Mouse (Mus musculus) midbrain, postnatal 0 days (tissue): ENCODE results near the gene Alyref. TPM values are rescaled to one million over a fixed set of nuclear protein-coding genes. Genes with fewer than 3 reads are reported as not detected.

Experiments used
- ATAC-seq: fragments of 200-750 bp; cut with Nextera tagmentation; 2 replicates; pipeline ENCODE4 v1.8.0; 2017; ENCODE audit warnings: moderate number of reproducible peaks, mild to moderate bottlenecking, moderate TSS enrichment, moderate library complexity; ENCODE audit not compliant: low FRiP score
- DNase-seq: peaks from one replicate; pipeline ENCODE4 v3.0.0-alpha.2; 2015; ENCODE audit warnings: low spot score
- H3K27ac ChIP-seq: fragments of 300-500 bp; sonication (generic); 2 replicates; pipeline ENCODE4 v1.5.1; 2014; ENCODE audit warnings: low read depth, mild to moderate bottlenecking, low read length, mixed read lengths
- H3K27me3 ChIP-seq: fragments of 300-500 bp; sonication (generic); 2 replicates; pipeline ENCODE4 v1.6.1; 2014; ENCODE audit warnings: low read length, control low read depth, mixed read lengths; ENCODE audit not compliant: insufficient read depth
- H3K36me3 ChIP-seq: fragments of 300-500 bp; sonication (generic); 2 replicates; pipeline ENCODE4 v1.6.1; 2014; ENCODE audit warnings: low read length, control low read depth, mixed read lengths; ENCODE audit not compliant: insufficient read depth
- H3K4me1 ChIP-seq: fragments of 300-500 bp; sonication (generic); 2 replicates; pipeline ENCODE4 v1.6.1; 2014; ENCODE audit warnings: mild to moderate bottlenecking, control low read depth, antibody characterized with exemption, low read length, mixed read lengths; ENCODE audit not compliant: insufficient read depth
- H3K4me2 ChIP-seq: fragments of 300-500 bp; sonication (generic); 2 replicates; pipeline ENCODE4 v1.6.1; 2014; ENCODE audit warnings: low read depth, mild to moderate bottlenecking, low read length, mixed read lengths; ENCODE audit not compliant: poor library complexity, severe bottlenecking
- H3K4me3 ChIP-seq: fragments of 300-500 bp; sonication (generic); 2 replicates; pipeline ENCODE4 v1.5.1; 2014; ENCODE audit warnings: low read depth, mild to moderate bottlenecking, low read length, moderate library complexity
- H3K9ac ChIP-seq: fragments of 300-500 bp; sonication (generic); replicated peaks from 2 replicates; pipeline ENCODE4 v1.6.1; 2014; ENCODE audit warnings: mild to moderate bottlenecking, low read length, moderate library complexity, mixed read lengths; ENCODE audit not compliant: poor library complexity, severe bottlenecking
- H3K9me3 ChIP-seq: fragments of 300-500 bp; sonication (generic); 2 replicates; pipeline ENCODE4 v1.6.1; 2016; ENCODE audit warnings: low read length, control low read depth
- CTCF ChIP-seq: IDR thresholded peaks from 2 replicates; pipeline ENCODE4 v1.5.1; 2016; ENCODE audit warnings: antibody characterized with exemption, mild to moderate bottlenecking
- WGBS: fragments of 180-500 bp; shearing (Covaris S2); extraction: QIAGEN DNeasy Blood & Tissue Kit; methylation state at CpG from one replicate; pipeline ENCODE4 v1.1.7; 2014; 5-methylcytosine and 5-hydroxymethylcytosine counted together
- polyA plus RNA-seq: library from polyadenylated mRNA; unstranded; fragments of >200 nt; fragmentation: Nextera tagmentation; extraction: Ambion mirVana; gene quantifications from 2 replicates; pipeline ENCODE4 v1.2.1, GENCODE M21; 2015
- total RNA-seq: library from RNA; depleted of rRNA; stranded (reverse); fragments of >200 nt; gene quantifications from 2 replicates; pipeline ENCODE4 v1.2.3, GENCODE M21; 2014

Gene Alyref
- total and polyA plus RNA-seq, 2 experiments from 2014 or later, result 86.9 to 145 TPM

GRCm38 (mm10) chr11:120641255-120641654 lies 43.1 kb upstream of the Alyref start:
- WGBS, result 70% methylated on average over 9 of the region's 9 CpGs
- no peaks in the 10 kb centered on the region for H3K4me1 ChIP-seq
- no peak overlapping the region for H3K4me3 ChIP-seq
- H3K9ac ChIP-seq, result no peak overlapping the region
- ATAC-seq, result no peak
- TF ChIP-seq CTCF, result no peak
- no peak overlapping the region for H3K27ac ChIP-seq
- H3K36me3 ChIP-seq, result no peaks in the 10 kb centered on the region
- H3K27me3 ChIP-seq, result no peaks in the 10 kb centered on the region
- H3K4me2 ChIP-seq, result no peak overlapping the region
- DNase-seq, result no peak
- H3K9me3 ChIP-seq, result no peaks in the 10 kb centered on the region

DNA sequence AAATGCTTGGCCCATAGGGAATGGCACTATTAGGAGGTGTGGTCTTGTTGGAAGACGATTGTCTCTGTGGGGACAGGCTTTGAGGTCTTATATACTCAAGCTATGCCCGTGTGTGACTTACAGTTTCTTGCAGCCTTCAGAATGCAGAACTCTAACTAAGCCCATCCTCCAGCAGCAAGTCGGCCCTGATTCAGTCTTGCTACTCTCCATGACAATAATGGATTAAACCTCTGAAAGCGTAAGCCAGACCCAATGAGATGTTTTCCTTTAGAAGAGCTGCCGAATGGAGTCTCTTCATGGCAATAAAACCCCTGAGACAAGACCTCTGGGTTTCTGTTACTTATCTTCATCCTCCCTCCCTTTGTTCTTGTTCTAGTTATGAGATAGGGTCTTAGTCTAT lies 36.6 kb upstream of the Alyref start:
- TF ChIP-seq CTCF, result no peak

DNA sequence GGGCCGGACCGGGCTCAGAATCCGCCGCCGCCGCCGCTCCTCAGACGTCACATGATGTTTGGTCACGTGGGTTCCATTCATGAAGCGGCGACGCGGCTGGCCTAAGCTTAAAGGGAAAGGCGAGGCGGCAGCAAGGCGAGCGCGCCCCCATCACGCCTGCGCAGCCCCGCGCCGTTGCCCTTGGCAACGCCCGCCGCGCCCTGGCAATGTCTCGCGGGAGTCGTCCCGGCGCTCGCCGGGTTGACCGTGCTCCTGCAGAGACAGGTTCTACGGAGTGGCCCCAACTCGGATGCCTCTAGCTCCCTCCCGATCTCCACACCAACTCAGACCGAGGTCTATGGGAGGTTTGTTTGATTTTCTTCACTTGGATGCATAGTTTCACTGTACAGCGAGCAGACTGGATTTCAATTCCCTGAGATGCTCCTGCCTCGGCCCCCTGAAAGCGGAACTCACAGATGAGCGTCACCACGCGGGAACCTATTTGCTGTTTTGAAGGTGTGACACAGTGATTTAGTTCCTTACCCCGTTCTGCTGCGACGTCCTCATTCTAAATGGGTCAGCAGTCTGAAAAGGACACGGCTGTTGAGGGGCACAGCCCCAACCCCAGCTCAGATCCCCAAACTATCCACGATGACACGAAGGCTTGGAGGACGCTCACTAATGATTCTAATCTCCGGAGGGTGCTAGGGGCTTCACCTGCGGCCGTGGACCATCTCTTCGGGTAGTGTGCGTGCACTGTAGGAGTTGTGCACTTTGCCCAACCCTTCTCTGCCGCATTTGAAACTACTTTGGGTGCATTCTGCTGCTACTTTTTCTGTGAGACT lies 35.6 kb upstream of the Alyref start, which contains the start of gene Mafg:
TSS of gene Mafg (minus strand) at position 81 of the 824 bp plus-strand sequence.
- Histone ChIP-seq H3K36me3 (peaks cover 14% of the 10 kb centered on the region), H3K9me3 (no peaks in the 10 kb centered on the region), H3K9ac (peak within 1 kb of the TSS; percentile 83), H3K27me3 (no peaks in the 10 kb centered on the region), H3K4me1 (peaks cover 5% of the 10 kb centered on the region), H3K4me2 (peak within 1 kb of the TSS; percentile 96), H3K4me3 (peak within 1 kb of the TSS; percentile 89), H3K27ac (peak within 1 kb of the TSS; percentile 91)
- no peak for TF ChIP-seq CTCF
- WGBS, result 10% methylated on average over 58 of the region's 58 CpGs
- DNase-seq (peak; percentile 98), ATAC-seq (peak; percentile 90)

More for the DNA sequence above, 36.6 kb upstream of the Alyref start:
- Histone ChIP-seq H3K27ac (no peak overlapping the region), H3K4me3 (no peak overlapping the region), H3K9ac (no peak overlapping the region), H3K4me1 (peaks cover 5% of the 10 kb centered on the region), H3K4me2 (no peak overlapping the region), H3K27me3 (no peaks in the 10 kb centered on the region), H3K36me3 (peaks cover 3% of the 10 kb centered on the region; the same call in 1 of the 2 replicates), H3K9me3 (no peaks in the 10 kb centered on the region)
- ATAC-seq (no peak), DNase-seq (no peak)
- 55% methylated on average over 5 of the region's 5 CpGs for WGBS

DNA sequence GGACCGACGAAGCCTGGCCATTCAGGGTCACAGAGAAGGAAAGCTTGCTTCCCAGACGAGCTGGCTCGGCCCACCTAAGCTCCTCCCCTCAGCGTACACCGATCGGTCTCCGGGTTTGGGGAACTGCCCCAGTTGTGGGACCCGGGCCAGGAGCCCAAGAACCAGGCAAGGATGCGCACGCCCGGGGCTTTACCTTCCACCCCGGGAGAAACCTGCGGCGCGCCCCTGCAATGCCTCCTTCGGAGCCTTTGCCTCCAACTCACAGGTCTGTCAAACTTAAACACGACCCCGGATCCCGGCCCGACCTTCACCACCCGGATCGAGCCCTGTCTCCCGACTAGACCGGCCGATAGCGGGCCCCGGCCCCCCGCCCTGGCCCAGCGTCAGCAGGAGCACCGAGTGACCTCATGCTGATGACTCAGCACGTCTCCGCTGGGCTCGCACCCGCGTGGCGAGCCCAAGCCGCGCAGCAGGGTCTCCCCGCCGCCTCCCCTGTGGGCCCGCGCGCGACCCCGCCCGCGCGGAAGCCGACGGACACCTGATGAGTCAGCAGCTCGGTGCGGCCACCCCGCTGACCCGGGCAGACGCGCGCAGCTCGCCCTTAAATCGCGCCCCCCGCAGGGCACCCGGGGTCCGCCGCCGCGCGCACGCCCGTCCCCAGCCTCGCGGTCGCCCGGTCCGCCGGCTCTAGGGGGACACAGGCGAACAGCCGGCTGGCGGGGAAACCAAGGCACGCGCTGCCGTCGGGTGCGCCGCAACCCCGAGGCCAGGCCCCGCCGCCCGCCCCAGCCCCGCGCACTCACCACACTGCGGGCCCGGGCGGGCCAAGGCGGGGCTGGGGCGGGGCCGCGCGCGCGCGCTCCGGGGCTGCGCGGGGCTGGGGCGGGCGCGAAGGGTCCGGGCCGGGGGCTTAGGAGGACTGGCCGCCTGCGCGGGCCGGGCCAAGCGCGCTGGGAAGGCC lies 34.7 kb upstream of the Alyref start:
- H3K27ac ChIP-seq, result peak overlapping the region; percentile 91
- no peaks in the 10 kb centered on the region for H3K27me3 ChIP-seq
- H3K4me2 ChIP-seq, result peak overlapping the region; percentile 96
- TF ChIP-seq CTCF, result no peak
- peaks cover 5% of the 10 kb centered on the region for H3K4me1 ChIP-seq
- H3K36me3 ChIP-seq, result peaks cover 17% of the 10 kb centered on the region
- H3K9me3 ChIP-seq, result no peaks in the 10 kb centered on the region
- peak; percentile 79 for ATAC-seq
- peak overlapping the region; percentile 89 for H3K4me3 ChIP-seq
- under 1% methylated on average over 96 of the region's 116 CpGs for WGBS
- peak; percentile 64 for DNase-seq
- peak overlapping the region; percentile 83 for H3K9ac ChIP-seq

- Histone ChIP-seq H3K27ac (peak overlapping the region; percentile 91; the same call in 1 of the 2 replicates), H3K4me1 (peaks cover 5% of the 10 kb centered on the region), H3K4me3 (peak overlapping the region; percentile 89), H3K9ac (peak overlapping the region; percentile 83), H3K9me3 (no peaks in the 10 kb centered on the region), H3K4me2 (peak overlapping the region; percentile 96), H3K27me3 (no peaks in the 10 kb centered on the region), H3K36me3 (peaks cover 25% of the 10 kb centered on the region)
- no peak for ATAC-seq
- 67% methylated on average over 4 of the region's 4 CpGs for WGBS
- DNase-seq, result no peak
- TF ChIP-seq CTCF, result no peak
Measured at GRCm38 (mm10) chr11:120631726-120632448, 33.7 kb upstream of the Alyref start.
